ENCODE assay signal across 23 mouse cellular contexts in the genomic region with DNA sequence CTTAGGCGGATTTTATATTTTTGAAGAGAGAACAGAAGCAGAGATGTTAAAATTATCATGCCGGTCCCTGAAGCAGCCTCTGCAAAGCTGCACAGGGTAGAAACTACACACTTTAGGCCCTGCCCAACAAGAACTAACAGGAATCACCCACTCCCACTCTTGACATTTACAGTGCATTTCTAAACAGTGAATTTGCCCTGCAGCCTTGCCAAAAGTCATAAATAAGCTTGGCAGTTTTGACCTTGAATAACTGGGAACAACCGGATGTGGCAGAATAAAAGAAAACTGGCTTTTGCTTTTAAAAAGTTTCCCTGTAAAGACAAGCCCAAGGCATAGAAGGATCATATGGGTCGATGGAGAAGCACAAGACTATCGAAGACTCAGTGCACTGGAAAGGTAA.
A peak's percentile ranks its signal among the peaks of the same experiment; 100 is the strongest.
DNase-seq lines count a peak whose midpoint lies in the region; ATAC-seq and TF ChIP-seq lines count a peak whose summit lies in the region.
"Had no signal": no experiment of that assay in that cellular context is flagged by ENCODE, and none has a peak within 500 bp of the region (broad histone marks: within the 10 kb centered on the region; RNA-seq: fewer than 3 reads in every experiment).

No protein-coding gene starts in this region.

- DNase-seq in forebrain, postnatal 0 days: no peak
- no peak for DNase-seq in forebrain, embryonic 11.5 days (ENCODE audit: low spot score)
- peak; percentile 2 to 18 for DNase-seq in kidney, postnatal 4 days
- peak; percentile 1 to 3 for DNase-seq in urinary bladder, postnatal 36 days (ENCODE audit: low spot score in 2 of 2)
- DNase-seq in urinary bladder, postnatal 4 days (ENCODE audit: low spot score in 2 of 2): no peak
- no peak for DNase-seq in cerebellum, adult 2 months
- DNase-seq in thymus, postnatal 0 days (ENCODE audit: low spot score): no peak
- DNase-seq: cerebellum, adult 8-10 months; cerebellum, postnatal 36 days; layer of hippocampus, adult 9-11 months; lung, adult 18-20 months; lung, postnatal 36 days; right cerebral cortex, postnatal 25 days; spleen, adult 18-20 months had no signal

- peak; percentile 23; the same call in 1 of the 2 replicates for ATAC-seq in forebrain, postnatal 0 days
- no peak for ATAC-seq in forebrain, embryonic 11.5 days (replicated peaks; ENCODE audit: low FRiP score)
- ATAC-seq in kidney, embryonic 15.5 days (replicated peaks; ENCODE audit: low FRiP score): no peak
- ATAC-seq: activated CD4-positive, CD25-positive, alpha-beta regulatory T cell, adult 4 months; forebrain, embryonic 14.5 days; liver, embryonic 12.5 days had no signal

- TF ChIP-seq CTCF in forebrain, postnatal 0 days (IDR thresholded peaks at IDR 0.05; ENCODE audit: low read depth): no peak
- TF ChIP-seq CTCF in cerebellum, adult 2 months (IDR thresholded peaks at IDR 0.05; ENCODE audit: borderline replicate concordance, insufficient read depth, low read depth, low read length): no peak

- H3K9me3 ChIP-seq in forebrain, postnatal 0 days (ENCODE audit: low read length): no peaks in the 10 kb centered on the region
- H3K9me3 ChIP-seq in forebrain, embryonic 11.5 days (ENCODE audit: control insufficient read depth, low read length): no peaks in the 10 kb centered on the region
- H3K9me3 ChIP-seq in kidney, embryonic 15.5 days (replicated peaks): no peaks in the 10 kb centered on the region
- H3K9me3 ChIP-seq: hindbrain, embryonic 15.5 days; limb, embryonic 13.5 days; liver, embryonic 12.5 days; midbrain, embryonic 10.5 days; neural tube, embryonic 15.5 days had no signal

- no peak for TF ChIP-seq POLR2A in cerebellum, adult 2 months (IDR thresholded peaks at IDR 0.05; ENCODE audit: borderline replicate concordance, insufficient read depth, low read length)

- H3K4me2 ChIP-seq in forebrain, postnatal 0 days (ENCODE audit: low read depth): no peak overlapping the region
- H3K4me2 ChIP-seq in forebrain, embryonic 11.5 days (ENCODE audit: low read depth, low read length, severe bottlenecking): no peak overlapping the region
- H3K4me2 ChIP-seq in kidney, embryonic 15.5 days: no peak overlapping the region
- H3K4me2 ChIP-seq: heart, embryonic 11.5 days; hindbrain, embryonic 15.5 days; limb, embryonic 13.5 days; liver, embryonic 12.5 days; neural tube, embryonic 15.5 days had no signal

- no peak overlapping the region for H3K9ac ChIP-seq in forebrain, postnatal 0 days
- no peak overlapping the region for H3K9ac ChIP-seq in forebrain, embryonic 11.5 days (ENCODE audit: low read length)
- H3K9ac ChIP-seq in kidney, embryonic 15.5 days: no peak overlapping the region
- H3K9ac ChIP-seq: hindbrain, embryonic 15.5 days; limb, embryonic 13.5 days; liver, embryonic 12.5 days; neural tube, embryonic 15.5 days had no signal

- no peak overlapping the region for H3K4me3 ChIP-seq in forebrain, postnatal 0 days (ENCODE audit: low read depth, low read length)
- H3K4me3 ChIP-seq in forebrain, embryonic 11.5 days (ENCODE audit: low read depth, low read length): no peak overlapping the region
- H3K4me3 ChIP-seq in kidney, embryonic 15.5 days (replicated peaks): no peak overlapping the region
- no peak overlapping the region for H3K4me3 ChIP-seq in cerebellum, adult 2 months (replicated peaks; ENCODE audit: insufficient read depth, low read depth, low read length)
- H3K4me3 ChIP-seq: hindbrain, embryonic 15.5 days; limb, embryonic 13.5 days; liver, embryonic 12.5 days; midbrain, embryonic 10.5 days; neural tube, embryonic 15.5 days had no signal

- no peaks in the 10 kb centered on the region for H3K27me3 ChIP-seq in forebrain, postnatal 0 days (ENCODE audit: insufficient read depth, low read length)
- no peaks in the 10 kb centered on the region for H3K27me3 ChIP-seq in forebrain, embryonic 11.5 days (ENCODE audit: control insufficient read depth, insufficient read depth, low read length)
- no peaks in the 10 kb centered on the region for H3K27me3 ChIP-seq in kidney, embryonic 15.5 days
- no peaks in the 10 kb centered on the region for H3K27me3 ChIP-seq in cerebellum, adult 2 months (ENCODE audit: control insufficient read depth, insufficient read depth, low read length)
- H3K27me3 ChIP-seq: hindbrain, embryonic 15.5 days; limb, embryonic 13.5 days; liver, embryonic 12.5 days; neural tube, embryonic 15.5 days had no signal

- no peaks in the 10 kb centered on the region for H3K36me3 ChIP-seq in forebrain, postnatal 0 days (ENCODE audit: insufficient read depth)
- H3K36me3 ChIP-seq in forebrain, embryonic 11.5 days (ENCODE audit: control insufficient read depth, insufficient read depth, low read length): no peaks in the 10 kb centered on the region
- no peaks in the 10 kb centered on the region for H3K36me3 ChIP-seq in kidney, embryonic 15.5 days
- H3K36me3 ChIP-seq: hindbrain, embryonic 15.5 days; limb, embryonic 13.5 days; liver, embryonic 12.5 days; midbrain, embryonic 10.5 days; neural tube, embryonic 15.5 days had no signal

- 79% methylated on average over 5 of the region's 5 CpGs for WGBS in forebrain, postnatal 0 days
- 87% methylated on average over 5 of the region's 5 CpGs for WGBS in forebrain, embryonic 11.5 days
- WGBS in kidney, embryonic 15.5 days: 51% methylated on average over 5 of the region's 5 CpGs
- WGBS in cerebellum, adult 2 months: 85% methylated on average over 5 of the region's 5 CpGs

- H3K27ac ChIP-seq in forebrain, postnatal 0 days (ENCODE audit: low read depth, low read length): no peak overlapping the region
- no peak overlapping the region for H3K27ac ChIP-seq in forebrain, embryonic 11.5 days (ENCODE audit: low read depth, low read length)
- no peak overlapping the region for H3K27ac ChIP-seq in kidney, embryonic 15.5 days
- no peak overlapping the region for H3K27ac ChIP-seq in cerebellum, adult 2 months (ENCODE audit: insufficient read depth, low read length)
- H3K27ac ChIP-seq: hindbrain, embryonic 15.5 days; limb, embryonic 13.5 days; liver, embryonic 12.5 days; midbrain, embryonic 10.5 days; neural tube, embryonic 15.5 days had no signal

- no peaks in the 10 kb centered on the region for H3K4me1 ChIP-seq in forebrain, postnatal 0 days (ENCODE audit: insufficient read depth)
- no peaks in the 10 kb centered on the region for H3K4me1 ChIP-seq in forebrain, embryonic 11.5 days (replicated peaks; ENCODE audit: control insufficient read depth, insufficient read depth, low read length)
- H3K4me1 ChIP-seq in kidney, embryonic 15.5 days: no peaks in the 10 kb centered on the region
- no peaks in the 10 kb centered on the region for H3K4me1 ChIP-seq in cerebellum, adult 2 months (ENCODE audit: control insufficient read depth, insufficient read depth, low read length)
- H3K4me1 ChIP-seq: hindbrain, embryonic 15.5 days; limb, embryonic 13.5 days; liver, embryonic 12.5 days; midbrain, embryonic 10.5 days; neural tube, embryonic 15.5 days had no signal

Comparison
In these comparisons a context has a peak if more than half of its experiments do, and no peak if none do; other contexts are left out.
1. DNase-seq: peak in kidney, postnatal 4 days (2 of 2) and urinary bladder, postnatal 36 days (2 of 2); none in forebrain, postnatal 0 days (single experiment), forebrain, embryonic 11.5 days (single experiment), urinary bladder, postnatal 4 days (0 of 2), cerebellum, adult 2 months (0 of 2) and thymus, postnatal 0 days (single experiment).